Mouse (Mus musculus) thymus, adult 2 months (tissue): ENCODE results near the gene Romo1. TPM values are rescaled to one million over a fixed set of nuclear protein-coding genes. Genes with fewer than 3 reads are reported as not detected.

Source experiments
- DNase-seq: peaks from one replicate; pipeline ENCODE4 v3.0.0; 2021
- H3K27ac ChIP-seq: fragments of 200-500 bp; 2 replicates; pipeline ENCODE4 v1.5.1; 2012; ENCODE audit warnings: low read length, control low read depth; ENCODE audit not compliant: control insufficient read depth, insufficient read depth
- H3K27me3 ChIP-seq: fragments of 200-500 bp; 2 replicates; pipeline ENCODE4 v1.6.1; 2012; ENCODE audit warnings: mild to moderate bottlenecking, low read length, moderate library complexity, mixed read lengths; ENCODE audit not compliant: control insufficient read depth, insufficient read depth
- H3K36me3 ChIP-seq: fragments of 200-500 bp; 2 replicates; pipeline ENCODE4 v1.6.1; 2012; ENCODE audit warnings: mild to moderate bottlenecking, low read length, moderate library complexity; ENCODE audit not compliant: control insufficient read depth, insufficient read depth
- H3K4me1 ChIP-seq: fragments of 200-500 bp; replicated peaks from 2 replicates; pipeline ENCODE4 v1.6.1; 2012; ENCODE audit warnings: low read length; ENCODE audit not compliant: control insufficient read depth, insufficient read depth
- H3K4me3 ChIP-seq: fragments of 200-500 bp; 2 replicates; pipeline ENCODE4 v1.5.1; 2012; ENCODE audit warnings: mild to moderate bottlenecking, low read length, control low read depth, moderate library complexity; ENCODE audit not compliant: control insufficient read depth, insufficient read depth
- CTCF ChIP-seq: fragments of 200-500 bp; IDR thresholded peaks from 2 replicates; pipeline ENCODE4 v1.5.1; 2012; ENCODE audit warnings: mild to moderate bottlenecking, control low read depth, low read length, moderate library complexity, borderline replicate concordance; ENCODE audit not compliant: control insufficient read depth, poor library complexity, insufficient read depth; ENCODE audit errors: extremely low read depth
- POLR2A ChIP-seq: fragments of 200-500 bp; IDR thresholded peaks from 2 replicates; pipeline ENCODE4 v1.6.1; 2012; ENCODE audit warnings: mild to moderate bottlenecking, low read length, control low read depth, moderate library complexity; ENCODE audit not compliant: control insufficient read depth, poor library complexity, insufficient read depth; ENCODE audit errors: extremely low read depth
- WGBS: fragments of 180-500 bp; shearing (Covaris S2); methylation state at CpG from one replicate; pipeline ENCODE4 v1.1.7; 2018; 5-methylcytosine and 5-hydroxymethylcytosine counted together
- polyA plus RNA-seq: library from polyadenylated mRNA; depleted of rRNA; stranded (reverse); fragments of >200 nt; gene quantifications from 2 replicates; pipeline ENCODE4 v1.2.3, GENCODE M21; 2012; rRNA removed

Gene Romo1
- polyA plus RNA-seq, 1 experiment, result 241 TPM

DNA sequence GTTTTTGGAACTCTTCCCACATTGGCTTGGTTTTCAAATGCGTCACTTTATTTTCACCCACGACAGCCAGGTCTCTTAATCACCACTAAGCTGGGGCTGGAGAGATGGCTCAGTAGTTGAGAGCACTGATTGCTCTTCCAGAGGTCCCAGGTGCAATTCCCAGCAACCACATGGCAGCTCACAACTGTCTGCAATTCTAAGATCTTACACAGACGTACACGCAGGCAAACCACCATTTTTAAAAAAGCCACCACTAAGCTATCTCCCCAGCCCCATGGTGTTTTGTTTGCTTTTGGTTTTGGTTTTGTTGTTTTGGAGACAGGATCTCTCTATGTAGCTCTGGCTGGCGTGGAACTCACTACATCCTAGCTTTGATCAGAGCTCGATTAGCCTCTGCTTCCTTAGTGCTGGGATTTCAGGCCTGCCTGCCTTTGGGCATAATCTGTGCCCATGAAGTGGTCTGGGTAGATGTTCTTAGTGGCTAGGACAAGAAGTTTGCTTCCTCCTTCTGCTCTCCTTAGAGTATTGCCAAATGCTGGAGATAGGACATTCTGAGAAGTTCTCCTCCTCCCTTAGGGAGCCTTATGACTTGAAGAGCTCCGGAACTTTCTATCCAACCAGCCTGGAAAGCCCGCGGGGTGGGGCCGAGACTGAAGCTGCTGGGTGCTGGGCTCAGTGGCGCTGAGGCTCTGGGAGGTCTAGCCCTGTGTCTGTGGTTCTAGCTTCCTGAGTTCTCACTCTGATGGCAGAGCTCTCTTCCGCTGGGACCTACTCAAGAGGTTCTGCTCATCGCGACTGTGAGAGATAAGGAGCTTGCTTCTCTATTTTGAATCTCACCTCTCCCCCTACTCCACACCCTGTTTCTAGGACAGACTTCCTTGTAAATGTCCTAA, 46.4 kb downstream of the Romo1 start:
- peak; percentile 69 for DNase-seq

DNA sequence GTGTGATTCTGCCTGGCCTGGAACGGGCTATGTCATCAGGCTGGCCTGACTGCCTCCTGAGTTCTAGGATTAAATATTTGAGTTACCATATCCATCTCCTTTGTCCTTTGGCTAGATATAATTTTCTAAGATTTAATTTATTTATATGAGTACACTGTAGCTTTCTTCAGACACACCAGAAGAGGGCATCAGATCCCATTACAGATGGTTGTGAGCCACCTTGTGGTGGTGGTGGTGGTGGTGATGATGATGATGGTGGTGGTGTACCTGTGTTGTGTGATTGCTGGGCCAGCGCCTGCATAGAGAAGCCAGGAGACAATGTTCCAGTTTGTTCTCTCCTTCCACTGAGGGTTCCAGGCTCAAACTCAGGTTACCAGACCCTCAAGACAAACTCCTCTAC, 47.7 kb downstream of the Romo1 start:
- Histone ChIP-seq H3K4me1 (peaks cover 15% of the 10 kb centered on the region), H3K4me3 (no peak overlapping the region), H3K36me3 (no peaks in the 10 kb centered on the region), H3K27me3 (no peaks in the 10 kb centered on the region), H3K27ac (no peak overlapping the region)
- TF ChIP-seq CTCF (no peak), POLR2A (no peak)
- WGBS, result 96% methylated on average over 2 of the region's 2 CpGs
- DNase-seq, result no peak

More for the DNA sequence above, 46.4 kb downstream of the Romo1 start:
- no peaks in the 10 kb centered on the region for H3K36me3 ChIP-seq
- TF ChIP-seq CTCF (no peak), POLR2A (peak; percentile 52; the same call in 1 of the 2 replicates)
- H3K4me1 ChIP-seq, result peaks cover 10% of the 10 kb centered on the region
- no peaks in the 10 kb centered on the region for H3K27me3 ChIP-seq
- 10% methylated on average over 14 of the region's 14 CpGs for WGBS
- H3K27ac ChIP-seq, result peak overlapping the region; percentile 89
- H3K4me3 ChIP-seq, result no peak overlapping the region; the same call in 1 of the 2 replicates

DNA sequence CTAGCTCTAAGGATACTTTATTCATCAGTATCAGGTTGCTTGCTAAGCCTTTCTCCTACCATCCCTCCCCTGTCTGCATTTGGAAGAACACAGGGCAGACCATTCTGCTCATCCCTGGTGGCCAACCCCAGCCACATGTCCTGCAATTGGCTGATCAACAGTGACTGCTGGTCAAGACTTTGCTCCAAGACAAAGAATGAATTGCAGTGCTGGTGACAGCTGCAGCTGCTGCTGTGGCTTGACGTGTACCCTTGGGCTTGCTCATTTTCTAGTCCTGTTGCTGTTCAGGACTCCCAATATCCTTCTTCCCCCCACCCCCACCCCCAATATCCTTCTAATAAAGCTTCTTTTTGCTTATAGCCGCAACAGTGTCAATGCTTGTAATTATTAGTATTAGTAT, 48.2 kb downstream of the Romo1 start:
- no peaks in the 10 kb centered on the region for H3K27me3 ChIP-seq
- H3K4me3 ChIP-seq, result no peak overlapping the region
- DNase-seq, result no peak
- no peaks in the 10 kb centered on the region for H3K36me3 ChIP-seq
- TF ChIP-seq CTCF (no peak), POLR2A (no peak)
- H3K27ac ChIP-seq, result no peak overlapping the region
- WGBS, result 100% methylated on average over 2 of the region's 2 CpGs
- H3K4me1 ChIP-seq, result peaks cover 15% of the 10 kb centered on the region

DNA sequence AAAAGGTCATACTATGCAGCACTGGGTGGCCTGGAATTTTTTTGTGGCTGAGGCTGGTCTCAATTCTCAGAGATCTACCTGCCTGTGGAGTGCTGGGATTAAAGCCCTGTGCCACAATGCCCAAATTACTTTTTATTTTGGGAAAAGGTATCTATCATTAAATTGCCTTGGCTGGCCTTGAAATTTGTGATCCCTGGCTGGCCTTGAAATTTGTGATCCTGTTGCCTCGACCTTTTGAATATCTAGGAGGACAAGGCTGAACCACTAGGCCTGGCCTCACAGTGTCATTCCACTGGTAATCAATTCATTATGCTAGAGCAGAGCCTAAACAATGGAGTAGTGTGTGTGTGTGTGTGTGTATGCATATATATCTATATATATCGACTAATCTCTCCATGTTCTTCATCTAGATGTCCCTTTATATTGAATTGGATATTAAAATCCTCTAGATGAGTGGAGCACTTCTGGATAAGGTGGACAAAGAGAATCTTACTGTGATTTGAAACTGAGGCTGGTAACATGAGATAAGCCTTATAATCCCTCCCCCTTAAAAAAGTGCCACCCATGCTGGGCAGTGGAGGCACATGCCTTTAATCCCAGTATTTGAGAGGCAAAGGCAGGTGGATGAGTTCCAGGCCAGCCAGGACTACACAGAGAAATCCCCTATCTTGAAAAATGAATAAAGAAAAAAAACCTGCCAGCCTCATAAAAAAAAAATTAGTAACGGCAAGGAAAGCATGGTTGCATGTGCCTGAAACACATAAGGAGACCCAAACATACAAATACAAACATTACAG, 49.4 kb downstream of the Romo1 start:
- H3K27ac ChIP-seq, result no peak overlapping the region
- WGBS, result 98% methylated on average over 3 of the region's 3 CpGs
- H3K36me3 ChIP-seq, result no peaks in the 10 kb centered on the region
- TF ChIP-seq CTCF (no peak), POLR2A (no peak)
- no peak overlapping the region for H3K4me3 ChIP-seq
- H3K4me1 ChIP-seq, result peaks cover 19% of the 10 kb centered on the region
- no peaks in the 10 kb centered on the region for H3K27me3 ChIP-seq
- no peak for DNase-seq

DNA sequence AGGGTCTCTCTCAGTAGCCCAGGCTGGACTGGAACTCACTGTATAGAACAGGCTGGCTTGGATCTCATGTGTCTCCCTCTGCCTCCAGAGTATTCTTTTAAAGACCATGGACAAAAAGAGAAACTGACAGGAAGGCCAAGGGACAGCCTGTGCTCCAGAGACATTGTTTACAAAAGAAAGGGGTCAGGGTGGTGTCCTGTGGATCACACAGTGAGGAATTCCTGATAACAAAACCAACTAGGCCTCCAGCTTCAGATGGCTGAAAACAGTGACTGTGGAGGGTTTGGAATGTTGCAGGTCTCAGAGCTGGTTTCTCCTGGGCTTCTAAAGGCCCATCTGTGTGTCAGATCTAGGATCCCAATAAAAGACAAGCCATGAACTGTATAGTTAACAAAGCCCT, 50.7 kb downstream of the Romo1 start:
- DNase-seq, result no peak
- peaks cover 18% of the 10 kb centered on the region for H3K4me1 ChIP-seq
- TF ChIP-seq CTCF, result no peak
- no peak for TF ChIP-seq POLR2A
- no peak overlapping the region for H3K4me3 ChIP-seq
- H3K27ac ChIP-seq, result no peak overlapping the region
- no peaks in the 10 kb centered on the region for H3K36me3 ChIP-seq
- H3K27me3 ChIP-seq, result no peaks in the 10 kb centered on the region

Other genes starting within 250 kb of the Romo1 start
- gene Uqcc1, start 213.7 kb upstream of the Romo1 start, polyA plus RNA-seq, result 26.5 and 30.0 TPM in 2 replicates
- not detected in 2 replicates for gene Gm15557, start 203.3 kb upstream of the Romo1 start, polyA plus RNA-seq
- 0.23 and 0.31 TPM in 2 replicates for gene Gdf5, start 198.7 kb upstream of the Romo1 start, polyA plus RNA-seq
- gene Cep250, start 187.6 kb upstream of the Romo1 start, polyA plus RNA-seq, result 31.6 and 36.7 TPM in 2 replicates
- gene 6430550D23Rik, start 136.1 kb upstream of the Romo1 start, polyA plus RNA-seq, result 3.8 and 4.2 TPM in 2 replicates
- 273 and 293 TPM in 2 replicates for gene Ergic3, start 136.0 kb upstream of the Romo1 start, polyA plus RNA-seq
- 0.08 and 0.22 TPM in 2 replicates for gene Fer1l4, start 91.1 kb upstream of the Romo1 start, polyA plus RNA-seq
- gene Spag4, start 78.9 kb upstream of the Romo1 start, polyA plus RNA-seq, result 2.8 and 3.8 TPM in 2 replicates
- gene Cpne1, start 32.1 kb upstream of the Romo1 start, polyA plus RNA-seq, result 237 and 273 TPM in 2 replicates
- gene Rbm12, start 32.1 kb upstream of the Romo1 start, polyA plus RNA-seq, result 67.2 and 72.4 TPM in 2 replicates
- gene Gm28036, start 16.9 kb upstream of the Romo1 start, polyA plus RNA-seq, result 7.1 and 7.5 TPM in 2 replicates
- gene Nfs1, start 147 bp downstream of the Romo1 start, polyA plus RNA-seq, result 52.7 and 53.8 TPM in 2 replicates
- 145 and 182 TPM in 2 replicates for gene Rbm39, start 36.2 kb downstream of the Romo1 start, polyA plus RNA-seq
- 23.1 and 25.2 TPM in 2 replicates for gene Phf20, start 52.4 kb downstream of the Romo1 start, polyA plus RNA-seq
- 0.94 and 1.6 TPM in 2 replicates for gene Cnbd2, start 168.3 kb downstream of the Romo1 start, polyA plus RNA-seq
- gene Scand1, start 168.7 kb downstream of the Romo1 start, polyA plus RNA-seq, result 326 and 425 TPM in 2 replicates